Mouse (Mus musculus): Measurements from ENCODE around the gene Dop1b.

DNA sequence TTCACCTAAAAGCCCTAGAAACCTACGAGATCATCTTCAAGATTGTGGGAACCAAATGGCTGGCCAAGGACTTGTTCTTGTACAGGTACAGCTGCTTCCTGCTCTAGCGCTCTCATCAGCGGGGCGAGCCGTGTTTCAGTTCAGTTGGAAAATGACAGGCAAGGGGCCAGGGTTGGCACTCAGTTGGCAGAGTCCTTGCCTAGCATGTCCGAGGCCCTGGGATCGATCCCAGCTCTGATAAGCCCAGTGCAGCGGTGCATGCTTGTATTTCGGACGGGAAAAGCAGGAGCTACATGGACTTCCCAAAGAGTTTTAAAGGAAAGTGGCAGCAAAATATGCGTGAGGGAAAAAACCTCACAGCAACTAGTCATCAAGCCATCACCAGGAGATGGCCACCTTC is 27.5 kb downstream of the Dop1b start:
- TF ChIP-seq CTCF (IDR thresholded peaks at IDR 0.05; ENCODE audit: extremely low read depth, insufficient read depth, low read length) (no peak), POLR2A (IDR thresholded peaks at IDR 0.05; ENCODE audit: extremely low read depth, insufficient read depth, low read length) (no peak)
